Comparison of ENCODE assay signal across 8 mouse cellular contexts in genomic region chr8:83955958-83956218, GRCm38 (mm10). TPM values are rescaled to one million over a fixed set of nuclear protein-coding genes. Genes with fewer than 3 reads are reported as not detected.
A peak's percentile ranks its signal among the peaks of the same experiment; 100 is the strongest.
DNase-seq lines count a peak whose midpoint lies in the region; ATAC-seq lines count a peak whose summit lies in the region.

No protein-coding gene starts in this region.

- H3K9me3 ChIP-seq in kidney, embryonic 15.5 days (replicated peaks), result no peaks in the 10 kb centered on the region
- no peaks in the 10 kb centered on the region for H3K9me3 ChIP-seq in hindbrain, embryonic 15.5 days
- H3K9me3 ChIP-seq in midbrain, embryonic 15.5 days, result no peaks in the 10 kb centered on the region

- H3K27me3 ChIP-seq in kidney, embryonic 15.5 days, result no peaks in the 10 kb centered on the region
- no peaks in the 10 kb centered on the region for H3K27me3 ChIP-seq in hindbrain, embryonic 15.5 days
- no peaks in the 10 kb centered on the region for H3K27me3 ChIP-seq in midbrain, embryonic 15.5 days (replicated peaks)

- peak overlapping the region; percentile 96 for H3K4me2 ChIP-seq in kidney, embryonic 15.5 days
- H3K4me2 ChIP-seq in hindbrain, embryonic 15.5 days, result peak overlapping the region; percentile 91
- peak overlapping the region; percentile 86 for H3K4me2 ChIP-seq in midbrain, embryonic 15.5 days

- H3K4me3 ChIP-seq in kidney, embryonic 15.5 days (replicated peaks), result peak overlapping the region; percentile 85
- H3K4me3 ChIP-seq in hindbrain, embryonic 15.5 days, result peak overlapping the region; percentile 53
- H3K4me3 ChIP-seq in midbrain, embryonic 15.5 days, result peak overlapping the region; percentile 51

- H3K36me3 ChIP-seq in kidney, embryonic 15.5 days, result no peaks in the 10 kb centered on the region
- H3K36me3 ChIP-seq in hindbrain, embryonic 15.5 days, result no peaks in the 10 kb centered on the region
- H3K36me3 ChIP-seq in midbrain, embryonic 15.5 days (replicated peaks), result no peaks in the 10 kb centered on the region

- under 1% methylated on average over 15 of the region's 15 CpGs for WGBS in kidney, embryonic 15.5 days
- WGBS in hindbrain, embryonic 15.5 days, result under 1% methylated on average over 15 of the region's 15 CpGs
- 2% methylated on average over 15 of the region's 15 CpGs for WGBS in midbrain, embryonic 15.5 days

- H3K27ac ChIP-seq in kidney, embryonic 15.5 days, result 0 out of 2 replicates have a peak overlapping the region, but pooled peaks have one; percentile 32
- no peak overlapping the region for H3K27ac ChIP-seq in hindbrain, embryonic 15.5 days (replicated peaks)
- H3K27ac ChIP-seq in midbrain, embryonic 15.5 days, result no peak overlapping the region

- peak overlapping the region; percentile 68 for H3K9ac ChIP-seq in kidney, embryonic 15.5 days
- H3K9ac ChIP-seq in hindbrain, embryonic 15.5 days, result peak overlapping the region; percentile 9; the same call in 1 of the 2 replicates
- H3K9ac ChIP-seq in midbrain, embryonic 15.5 days, result no peak overlapping the region

- no peak for DNase-seq in kidney, postnatal 36 days
- DNase-seq in adrenal gland, adult (ENCODE audit: inconsistent age in 2 of 2, low spot score in 1 of 2), result no peak
- no peak for DNase-seq in kidney, postnatal 4 days

- H3K4me1 ChIP-seq in kidney, embryonic 15.5 days, result peaks cover 24% of the 10 kb centered on the region
- peaks cover 12% of the 10 kb centered on the region for H3K4me1 ChIP-seq in hindbrain, embryonic 15.5 days (replicated peaks)
- peaks cover 15% of the 10 kb centered on the region for H3K4me1 ChIP-seq in midbrain, embryonic 15.5 days

- no peak for ATAC-seq in kidney, embryonic 15.5 days (replicated peaks; ENCODE audit: low FRiP score)
- ATAC-seq in common myeloid progenitor, adult 5-6 weeks (replicated peaks; ENCODE audit: low read depth, poor library complexity, severe bottlenecking), result 0 out of 2 replicates have a peak, but pooled peaks have one; percentile 0
- ATAC-seq in hindbrain, embryonic 15.5 days (ENCODE audit: low FRiP score, low read depth), result 0 out of 2 replicates have a peak, but pooled peaks have one; percentile 0
- no peak for ATAC-seq in midbrain, embryonic 15.5 days (replicated peaks)
- no peak for ATAC-seq in megakaryocyte progenitor cell, adult 5-6 weeks (replicated peaks; ENCODE audit: poor library complexity)

RNA-seq across cellular contexts. Expression of gene Asf1b, which starts 0.6 kb away (rescaled TPM):
- 60.7 and 62.2 TPM in 2 replicates for polyA plus RNA-seq in kidney, embryonic 15.5 days (2015; fragmentation: Nextera tagmentation; extraction: Ambion mirVana)
- total RNA-seq in common myeloid progenitor, adult 5-6 weeks (2017), result 20.7 and 33.8 TPM in 2 replicates
- polyA plus RNA-seq in hindbrain, embryonic 15.5 days (2015; fragmentation: Nextera tagmentation; extraction: Ambion mirVana), result 12.8 and 14.7 TPM in 2 replicates
- polyA plus RNA-seq in midbrain, embryonic 15.5 days (2015; fragmentation: Nextera tagmentation; extraction: Ambion mirVana), result 8.0 and 10.9 TPM in 2 replicates
- 40.3 and 51.0 TPM in 2 replicates for total RNA-seq in megakaryocyte progenitor cell, adult 5-6 weeks (2015)
- total RNA-seq in megakaryocyte progenitor cell, adult 5-6 weeks (2017), result 32.5 and 38.1 TPM in 2 replicates

RNA-seq across cellular contexts. Expression of gene Gm10644, which starts 0.9 kb away (rescaled TPM):
- polyA plus RNA-seq in kidney, embryonic 15.5 days (2015; fragmentation: Nextera tagmentation; extraction: Ambion mirVana), result 0.69 and 0.71 TPM in 2 replicates
- total RNA-seq in common myeloid progenitor, adult 5-6 weeks (2017), result 0.05 TPM in 1 of 2 replicates, not detected in the other
- 1.1 TPM in 2 replicates for polyA plus RNA-seq in hindbrain, embryonic 15.5 days (2015; fragmentation: Nextera tagmentation; extraction: Ambion mirVana)
- 0.93 and 1.00 TPM in 2 replicates for polyA plus RNA-seq in midbrain, embryonic 15.5 days (2015; fragmentation: Nextera tagmentation; extraction: Ambion mirVana)
- total RNA-seq in megakaryocyte progenitor cell, adult 5-6 weeks (2015), result not detected in 2 replicates
- 0.46 TPM in 1 of 2 replicates, not detected in the other for total RNA-seq in megakaryocyte progenitor cell, adult 5-6 weeks (2017)

RNA-seq across cellular contexts. Expression of gene Prkaca, which starts 16.9 kb away (rescaled TPM):
- polyA plus RNA-seq in kidney, embryonic 15.5 days (2015; fragmentation: Nextera tagmentation; extraction: Ambion mirVana), result 161 and 163 TPM in 2 replicates
- total RNA-seq in common myeloid progenitor, adult 5-6 weeks (2017), result 26.6 and 28.1 TPM in 2 replicates
- 241 and 250 TPM in 2 replicates for polyA plus RNA-seq in hindbrain, embryonic 15.5 days (2015; fragmentation: Nextera tagmentation; extraction: Ambion mirVana)
- polyA plus RNA-seq in midbrain, embryonic 15.5 days (2015; fragmentation: Nextera tagmentation; extraction: Ambion mirVana), result 228 and 238 TPM in 2 replicates
- total RNA-seq in megakaryocyte progenitor cell, adult 5-6 weeks (2015), result 23.8 and 24.8 TPM in 2 replicates
- 22.4 and 24.0 TPM in 2 replicates for total RNA-seq in megakaryocyte progenitor cell, adult 5-6 weeks (2017)

RNA-seq across cellular contexts. Expression of gene Samd1, which starts 41.6 kb away (rescaled TPM):
- polyA plus RNA-seq in kidney, embryonic 15.5 days (2015; fragmentation: Nextera tagmentation; extraction: Ambion mirVana), result 11.0 and 11.5 TPM in 2 replicates
- 42.2 and 48.2 TPM in 2 replicates for total RNA-seq in common myeloid progenitor, adult 5-6 weeks (2017)
- polyA plus RNA-seq in hindbrain, embryonic 15.5 days (2015; fragmentation: Nextera tagmentation; extraction: Ambion mirVana), result 6.2 and 7.3 TPM in 2 replicates
- polyA plus RNA-seq in midbrain, embryonic 15.5 days (2015; fragmentation: Nextera tagmentation; extraction: Ambion mirVana), result 7.1 and 7.2 TPM in 2 replicates
- total RNA-seq in megakaryocyte progenitor cell, adult 5-6 weeks (2015), result 54.3 and 64.6 TPM in 2 replicates
- 45.7 and 57.0 TPM in 2 replicates for total RNA-seq in megakaryocyte progenitor cell, adult 5-6 weeks (2017)

RNA-seq across cellular contexts. Expression of gene 1700067K01Rik, which starts 45.4 kb away (rescaled TPM):
- 1.2 and 1.3 TPM in 2 replicates for polyA plus RNA-seq in kidney, embryonic 15.5 days (2015; fragmentation: Nextera tagmentation; extraction: Ambion mirVana)
- 1.4 TPM in 1 of 2 replicates, not detected in the other for total RNA-seq in common myeloid progenitor, adult 5-6 weeks (2017)
- polyA plus RNA-seq in hindbrain, embryonic 15.5 days (2015; fragmentation: Nextera tagmentation; extraction: Ambion mirVana), result 0.47 and 0.75 TPM in 2 replicates
- polyA plus RNA-seq in midbrain, embryonic 15.5 days (2015; fragmentation: Nextera tagmentation; extraction: Ambion mirVana), result 0.66 and 1.0 TPM in 2 replicates
- total RNA-seq in megakaryocyte progenitor cell, adult 5-6 weeks (2015), result 0.67 TPM in 1 of 2 replicates, not detected in the other
- 0.37 and 2.0 TPM in 2 replicates for total RNA-seq in megakaryocyte progenitor cell, adult 5-6 weeks (2017)

Comparison
In these comparisons a context has a peak if more than half of its experiments do, and no peak if none do; other contexts are left out.
1. ATAC-seq: peak in common myeloid progenitor, adult 5-6 weeks (single experiment) and hindbrain, embryonic 15.5 days (single experiment); none in kidney, embryonic 15.5 days (single experiment), midbrain, embryonic 15.5 days (single experiment) and megakaryocyte progenitor cell, adult 5-6 weeks (single experiment).
2. Peak in every context shown above with its lines, with median percentiles within 50 percentile points of each other: H3K4me2 ChIP-seq and H3K4me3 ChIP-seq.